Mouse (Mus musculus) testis, postnatal 14 days (tissue): ENCODE measurements around the gene Celsr1.

Experiments used
- DNase-seq: peaks from one replicate; pipeline ENCODE4 v3.0.0; 2021; ENCODE audit warnings: low spot score

Celsr1 gene

GRCm38 (mm10) chr15:85953458-85953857 is 80.1 kb downstream of the Celsr1 start:
- no peak for DNase-seq

- DNase-seq = peak; percentile 43
These were observed 84.0 kb downstream of the Celsr1 start for GRCm38 (mm10) chr15:85949421-85950164.

- DNase-seq = no peak
These were observed 85.6 kb downstream of the Celsr1 start for GRCm38 (mm10) chr15:85947967-85948366.

- no peak for DNase-seq
These were observed 86.0 kb downstream of the Celsr1 start for GRCm38 (mm10) chr15:85947541-85947940.

GRCm38 (mm10) chr15:85935627-85936049 is 97.9 kb downstream of the Celsr1 start:
- no peak for DNase-seq

GRCm38 (mm10) chr15:85928161-85928560 is 105.4 kb downstream of the Celsr1 start:
- DNase-seq = no peak

GRCm38 (mm10) chr15:85921855-85922254 is 111.7 kb downstream of the Celsr1 start:
- DNase-seq = no peak

- no peak for DNase-seq
These were observed 113.7 kb downstream of the Celsr1 start for GRCm38 (mm10) chr15:85919892-85920248.

- DNase-seq = no peak
These were observed 114.2 kb downstream of the Celsr1 start for GRCm38 (mm10) chr15:85919191-85919891.

GRCm38 (mm10) chr15:85913605-85914004 is 120.0 kb downstream of the Celsr1 start:
- peak; percentile 71 for DNase-seq

- DNase-seq = no peak
These were observed 123.6 kb downstream of the Celsr1 start for GRCm38 (mm10) chr15:85909931-85910330.

GRCm38 (mm10) chr15:85909492-85909829 is 124.1 kb downstream of the Celsr1 start:
- no peak for DNase-seq

GRCm38 (mm10) chr15:85908660-85909491 is 124.7 kb downstream of the Celsr1 start:
- no peak for DNase-seq

GRCm38 (mm10) chr15:85903826-85904225 is 129.8 kb downstream of the Celsr1 start:
- DNase-seq = no peak

GRCm38 (mm10) chr15:85902505-85902904 is 131.1 kb downstream of the Celsr1 start:
- DNase-seq = no peak

GRCm38 (mm10) chr15:85900801-85901200 is 132.8 kb downstream of the Celsr1 start:
- no peak for DNase-seq

- no peak for DNase-seq
These were observed 133.3 kb downstream of the Celsr1 start for GRCm38 (mm10) chr15:85900318-85900717.

GRCm38 (mm10) chr15:85899396-85899795 is 134.2 kb downstream of the Celsr1 start:
- DNase-seq = no peak

- DNase-seq = no peak
These were observed 136.5 kb downstream of the Celsr1 start for GRCm38 (mm10) chr15:85897113-85897512.

- DNase-seq = peak; percentile 63
These were observed 137.3 kb downstream of the Celsr1 start for GRCm38 (mm10) chr15:85896284-85896683.

GRCm38 (mm10) chr15:85893871-85894270 is 139.7 kb downstream of the Celsr1 start:
- no peak for DNase-seq

GRCm38 (mm10) chr15:85892498-85893118 is 141.0 kb downstream of the Celsr1 start:
- no peak for DNase-seq
